Mouse (Mus musculus) megakaryocyte-erythroid progenitor cell, adult 5 weeks (primary cell): ENCODE data around the gene Nppb. TPM values are rescaled to one million over a fixed set of nuclear protein-coding genes. Genes with fewer than 3 reads are reported as not detected.

Experiments
- polyA plus RNA-seq: library from polyadenylated mRNA; stranded (reverse); fragments of >175 nt; gene quantifications from 2 replicates; pipeline ENCODE4 v1.2.3, GENCODE M21; 2012

The Nppb gene
- polyA plus RNA-seq = not detected in 2 replicates

GRCm38 (mm10) chr4:147985205-147986132 lies at the start of gene Nppb:
Gene Nppb (plus strand): TSS chr4:147985788.

GRCm38 (mm10) chr4:147936331-147936954 lies 49.1 kb upstream of the Nppb start, which contains the start of gene Plod1:
Gene Plod1 (minus strand): TSS chr4:147936767.

GRCm38 (mm10) chr4:147940576-147941044 lies 45.0 kb upstream of the Nppb start, which contains the start of gene 2510039O18Rik:
Gene 2510039O18Rik (plus strand): TSS chr4:147940895.

GRCm38 (mm10) chr4:148000202-148000772 lies 14.7 kb downstream of the Nppb start, which contains the start of gene Nppa:
Gene Nppa (plus strand): TSS chr4:148000722.

Other genes starting within 250 kb of the Nppb start
- gene Zfp984, start 176.0 kb upstream of the Nppb start, polyA plus RNA-seq = 0.87 and 1.5 TPM in 2 replicates
- gene Zfp933, start 137.4 kb upstream of the Nppb start, polyA plus RNA-seq = 0.10 and 0.19 TPM in 2 replicates
- gene Miip, start 117.0 kb upstream of the Nppb start, polyA plus RNA-seq = 74.9 and 75.5 TPM in 2 replicates
- 0.31 and 0.38 TPM in 2 replicates for gene Fv1, start 116.8 kb upstream of the Nppb start, polyA plus RNA-seq
- gene Mfn2, start 81.1 kb upstream of the Nppb start, polyA plus RNA-seq = 23.8 and 25.0 TPM in 2 replicates
- 7.7 and 10.8 TPM in 2 replicates for gene Plod1, start 49.0 kb upstream of the Nppb start, polyA plus RNA-seq
- gene 2510039O18Rik, start 44.9 kb upstream of the Nppb start, polyA plus RNA-seq = 106 and 121 TPM in 2 replicates
- gene Nppa, start 14.9 kb downstream of the Nppb start, polyA plus RNA-seq = not detected in 2 replicates
- gene Clcn6, start 53.0 kb downstream of the Nppb start, polyA plus RNA-seq = 2.4 and 3.4 TPM in 2 replicates
- gene Mthfr, start 53.3 kb downstream of the Nppb start, polyA plus RNA-seq = 6.8 and 8.6 TPM in 2 replicates
- 14.0 and 17.8 TPM in 2 replicates for gene Agtrap, start 102.2 kb downstream of the Nppb start, polyA plus RNA-seq
- gene Mad2l2, start 144.6 kb downstream of the Nppb start, polyA plus RNA-seq = 22.5 and 23.9 TPM in 2 replicates
- gene Draxin, start 144.9 kb downstream of the Nppb start, polyA plus RNA-seq = 0.04 and 0.10 TPM in 2 replicates
- gene Fbxo6, start 166.4 kb downstream of the Nppb start, polyA plus RNA-seq = 18.9 and 19.8 TPM in 2 replicates
- 4.3 and 6.0 TPM in 2 replicates for gene Fbxo44, start 174.7 kb downstream of the Nppb start, polyA plus RNA-seq
- 0.13 and 0.15 TPM in 2 replicates for gene Fbxo2, start 174.8 kb downstream of the Nppb start, polyA plus RNA-seq